Mouse (Mus musculus) cerebellum, adult 2 months (tissue): ENCODE data around the gene Aars.

Source experiments
- CTCF ChIP-seq: fragments of 200-500 bp; IDR thresholded peaks from 2 replicates; pipeline ENCODE4 v1.5.1; 2011; ENCODE audit warnings: low read depth, mild to moderate bottlenecking, control low read depth, low read length, moderate library complexity, borderline replicate concordance; ENCODE audit not compliant: insufficient read depth
- POLR2A ChIP-seq: fragments of 200-500 bp; IDR thresholded peaks from 2 replicates; pipeline ENCODE4 v1.6.1; 2011; ENCODE audit warnings: low read length, control low read depth, borderline replicate concordance; ENCODE audit not compliant: insufficient read depth

DNA sequence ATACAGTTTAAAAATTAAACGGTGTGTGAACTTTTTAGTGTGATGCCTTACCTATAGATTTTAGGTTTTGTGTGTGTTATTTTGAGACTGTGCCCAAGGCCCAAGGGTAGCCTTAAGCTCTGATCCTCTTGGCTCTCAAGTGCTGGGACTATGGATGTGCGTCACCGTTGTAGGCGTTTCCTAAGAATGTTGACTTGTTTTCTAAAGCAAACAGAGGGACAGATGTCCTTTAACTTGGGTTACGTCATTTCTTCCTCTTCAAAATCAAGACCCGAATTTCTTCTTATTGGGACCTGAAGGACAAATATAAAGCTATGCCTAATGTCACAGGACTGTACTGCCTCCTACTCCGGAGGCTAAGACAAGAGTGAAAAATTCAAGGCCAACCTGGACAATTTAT lies at the start of gene Aars:
- no peak for TF ChIP-seq POLR2A
- no peak for TF ChIP-seq CTCF
